Mouse (Mus musculus): ENCODE measurements around the gene Lhx2.

The Lhx2 gene

GRCm38 (mm10) chr2:38405356-38405755 is 66.3 kb downstream of the Lhx2 start:
- no peak for DNase-seq (ENCODE audit: low spot score in 2 of 2)

- no peak for DNase-seq (ENCODE audit: low spot score in 2 of 2)
These were observed 70.2 kb downstream of the Lhx2 start for GRCm38 (mm10) chr2:38409309-38409708.

- DNase-seq (ENCODE audit: low spot score in 2 of 2): no peak
These were observed 71.1 kb downstream of the Lhx2 start for GRCm38 (mm10) chr2:38410227-38410626.

- no peak for DNase-seq (ENCODE audit: low spot score in 2 of 2)
These were observed 73.6 kb downstream of the Lhx2 start for GRCm38 (mm10) chr2:38412599-38413177.

GRCm38 (mm10) chr2:38417970-38418369 is 78.9 kb downstream of the Lhx2 start:
- no peak for DNase-seq (ENCODE audit: low spot score in 2 of 2)

Data from right cerebral cortex, postnatal 36 days (tissue).